Mouse (Mus musculus) urinary bladder, postnatal 0 days (tissue): ENCODE results near the gene Usp5. TPM values are rescaled to one million over a fixed set of nuclear protein-coding genes. Genes with fewer than 3 reads are reported as not detected.

Source experiments
- polyA plus RNA-seq: library from polyadenylated mRNA; unstranded; fragments of >200 nt; fragmentation: Nextera tagmentation; extraction: Ambion mirVana; gene quantifications from 2 replicates; pipeline ENCODE4 v1.2.1, GENCODE M21; 2015

Usp5 gene
- polyA plus RNA-seq: 71.7 and 72.1 TPM in 2 replicates

DNA sequence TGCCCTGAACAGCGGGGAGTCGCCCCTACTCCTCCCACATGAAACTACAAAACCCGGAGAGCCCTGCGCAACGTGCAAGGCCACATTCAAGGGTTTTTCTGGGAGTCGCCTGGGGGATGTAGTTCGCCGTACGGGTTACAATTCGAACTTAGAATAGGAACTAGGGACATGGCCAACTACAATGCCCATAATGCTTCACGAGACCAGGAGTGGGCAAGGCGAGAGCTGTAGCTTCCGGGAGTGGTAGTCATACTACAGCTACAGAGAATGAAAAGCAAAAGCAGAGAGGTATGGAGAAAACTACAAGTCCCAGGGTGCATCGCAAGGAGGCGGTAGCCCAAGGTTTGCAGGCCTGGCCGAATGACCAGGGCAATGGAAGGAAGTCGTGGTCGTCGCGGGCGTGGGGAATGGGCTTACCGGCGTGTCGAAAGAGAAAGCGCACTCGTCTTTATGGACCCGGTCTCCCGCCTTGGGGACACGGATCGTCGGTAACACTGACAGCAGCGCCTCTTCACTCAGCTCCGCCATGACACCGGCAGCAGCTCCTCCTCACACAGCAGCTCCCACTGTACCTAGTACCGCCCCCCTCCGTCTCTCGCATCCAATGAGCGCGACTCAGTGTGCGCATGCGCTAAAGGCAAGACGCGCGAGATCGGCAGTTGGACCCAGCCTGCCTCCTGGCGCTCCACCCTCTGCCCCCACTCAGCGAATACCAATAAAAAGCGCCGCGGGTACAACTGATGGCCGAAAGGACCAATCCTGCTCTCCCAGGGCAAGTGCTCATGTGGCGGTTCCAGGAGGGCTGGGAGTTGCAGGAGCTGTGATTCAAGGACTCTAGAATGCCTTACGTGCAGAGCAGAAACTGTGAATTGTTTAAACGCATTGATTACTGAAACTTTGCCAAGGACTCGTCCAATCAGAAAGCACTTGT is at the start of gene Usp5, which contains the start of gene Cdca3:
Gene Usp5 (minus strand): TSS at position 617 of the 931 bp plus-strand sequence.
Gene Cdca3 (plus strand): TSS at position 680 of the 931 bp plus-strand sequence.

DNA sequence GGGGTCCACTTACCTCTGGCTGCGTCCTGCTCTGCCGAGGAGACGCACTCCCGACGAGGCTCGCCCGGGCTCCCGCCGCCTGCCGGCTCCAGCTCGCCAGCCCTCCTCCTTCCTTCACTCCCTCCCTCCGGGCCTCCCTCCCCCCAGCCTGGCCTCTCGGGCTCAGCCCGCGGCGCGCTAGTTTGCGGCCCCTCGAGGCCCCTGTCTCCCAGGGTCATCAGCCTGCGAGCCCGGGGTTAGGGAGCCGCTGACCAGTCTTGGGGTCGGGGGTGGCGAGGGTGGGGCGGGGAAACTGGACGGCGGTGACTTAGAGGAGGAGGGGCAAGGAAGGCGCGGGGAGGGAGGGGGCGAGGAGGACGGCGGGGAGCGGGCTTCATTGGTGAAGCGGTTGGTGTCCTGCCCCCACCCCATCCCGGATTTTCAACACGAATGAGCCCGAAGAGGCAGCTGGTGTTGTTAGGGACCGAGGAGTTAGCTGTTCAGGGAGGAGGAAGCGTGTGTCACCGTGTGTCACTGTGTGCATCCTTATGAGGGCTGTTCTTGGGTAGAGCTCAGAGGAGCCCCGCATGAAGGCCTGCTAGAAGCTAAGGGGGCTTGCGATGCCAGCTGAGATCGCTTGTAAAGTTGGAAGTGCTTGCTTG is 34.5 kb upstream of the Usp5 start, which contains the start of gene Gpr162:
Gene Gpr162 (minus strand): TSS at position 326 of the 641 bp plus-strand sequence.

DNA sequence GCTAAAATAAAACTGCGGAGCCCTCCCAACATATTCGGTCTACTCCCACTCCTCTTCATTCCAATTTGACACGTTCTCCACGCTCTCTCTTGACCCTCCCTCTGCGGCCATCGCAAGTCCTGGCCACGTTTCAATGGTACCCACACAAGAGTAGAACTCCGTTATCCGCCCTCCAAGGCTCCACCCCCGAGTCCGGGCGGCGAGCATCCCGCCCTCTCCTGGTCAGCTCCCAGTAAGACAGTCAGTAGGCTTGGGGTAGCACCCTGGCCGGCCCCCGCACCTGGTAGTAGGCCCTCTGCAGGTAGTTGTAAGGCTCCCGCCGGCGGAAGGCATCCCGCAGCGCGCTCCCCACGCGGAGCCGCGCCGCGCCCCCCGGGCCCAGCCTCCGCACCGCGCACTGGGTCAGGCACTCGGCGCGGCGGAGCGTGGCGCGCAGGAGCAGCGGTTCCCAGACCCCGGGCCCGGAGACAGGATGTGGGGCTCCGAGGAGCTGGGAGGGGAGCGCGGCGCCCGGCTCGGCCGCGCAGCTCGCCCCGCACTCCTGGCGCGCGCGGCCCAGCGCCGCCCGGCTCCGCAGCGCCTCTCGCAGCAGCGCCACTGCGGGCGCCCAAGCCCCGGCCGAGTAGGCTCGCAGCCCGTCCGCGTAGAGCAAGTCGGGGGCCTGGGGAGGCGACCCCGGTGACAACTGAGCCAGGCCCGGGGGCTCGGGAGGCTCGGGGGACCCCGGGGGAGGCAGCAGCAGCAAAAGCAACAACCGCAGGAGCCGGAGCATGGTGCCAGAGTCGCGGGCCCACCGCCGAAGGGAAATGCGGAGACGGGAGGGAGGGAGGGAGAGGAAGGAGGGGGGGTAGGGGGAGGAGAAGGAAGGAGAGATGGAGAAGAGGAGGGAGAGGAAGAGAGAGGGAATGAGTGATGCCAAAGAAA is 27.9 kb upstream of the Usp5 start, which contains the start of gene P3h3:
Gene P3h3 (minus strand): TSS at position 837 of the 924 bp plus-strand sequence.

DNA sequence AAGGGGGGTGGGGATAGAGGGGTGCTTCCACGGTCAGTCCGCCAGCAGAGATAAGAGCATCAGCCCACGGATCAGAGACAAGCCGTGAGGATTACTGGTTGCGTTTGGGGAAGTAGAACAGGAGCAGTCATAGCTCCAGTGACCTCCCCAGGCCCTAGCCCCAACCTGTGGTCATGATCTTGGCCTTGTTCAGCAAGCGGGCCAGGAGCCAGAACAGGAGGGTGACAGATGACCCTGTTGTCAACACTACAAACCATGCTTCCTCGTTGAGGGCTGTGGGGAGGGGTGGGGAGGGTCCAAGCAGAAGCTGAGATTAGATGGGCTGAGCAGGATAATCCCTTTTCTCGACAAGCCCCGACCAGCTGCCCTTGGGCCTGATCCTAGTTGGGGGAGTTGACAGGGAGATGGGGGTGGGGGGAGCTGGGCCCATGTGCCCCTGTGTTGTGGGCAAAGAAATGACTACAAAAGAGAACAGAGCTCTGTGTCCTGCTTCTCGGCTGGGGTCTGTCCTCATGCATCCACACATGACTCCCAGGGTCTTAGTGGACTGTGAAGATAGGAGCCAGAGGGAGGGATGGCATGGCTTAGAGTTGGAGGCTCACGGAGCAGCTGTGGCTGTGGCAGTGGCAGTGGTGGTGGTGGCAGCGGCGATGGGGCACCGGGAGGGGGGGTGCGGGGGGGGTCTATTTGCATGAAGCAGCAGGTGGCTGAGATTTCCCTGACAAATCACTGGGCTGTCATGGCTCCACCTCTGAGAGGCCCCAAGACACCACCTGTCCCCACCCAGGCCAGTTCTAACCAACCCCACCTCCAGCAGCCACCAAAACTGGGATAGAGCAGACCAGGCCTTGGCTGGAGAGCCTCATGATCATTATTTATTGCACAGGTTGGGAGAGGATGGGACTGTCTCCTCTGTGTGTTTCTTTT is 11.2 kb upstream of the Usp5 start, which contains the start of gene Gnb3:
Gene Gnb3 (minus strand): TSS at position 35 of the 927 bp plus-strand sequence.

DNA sequence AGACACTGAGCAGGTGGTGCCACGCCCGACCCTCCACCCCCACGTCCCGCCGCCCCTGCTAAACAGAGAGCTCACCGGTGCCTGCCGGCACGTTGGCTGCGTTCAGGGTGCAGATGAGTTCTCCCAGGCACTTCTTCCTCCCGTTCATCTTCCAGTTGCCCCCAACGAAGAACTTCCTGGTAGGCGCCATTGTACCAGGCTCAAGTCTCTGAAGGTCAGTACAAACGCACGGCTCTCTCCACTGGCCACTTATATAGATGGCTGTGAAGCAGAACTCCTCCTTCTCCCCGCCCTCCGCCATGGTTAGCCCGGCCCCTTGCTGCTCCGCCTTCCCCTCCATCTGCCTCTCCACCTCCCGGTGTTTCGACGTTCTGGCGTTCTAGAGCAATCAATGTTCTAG is 15.4 kb downstream of the Usp5 start, which contains the start of gene Tpi1:
Gene Tpi1 (minus strand): TSS at position 364 of the 400 bp plus-strand sequence.

DNA sequence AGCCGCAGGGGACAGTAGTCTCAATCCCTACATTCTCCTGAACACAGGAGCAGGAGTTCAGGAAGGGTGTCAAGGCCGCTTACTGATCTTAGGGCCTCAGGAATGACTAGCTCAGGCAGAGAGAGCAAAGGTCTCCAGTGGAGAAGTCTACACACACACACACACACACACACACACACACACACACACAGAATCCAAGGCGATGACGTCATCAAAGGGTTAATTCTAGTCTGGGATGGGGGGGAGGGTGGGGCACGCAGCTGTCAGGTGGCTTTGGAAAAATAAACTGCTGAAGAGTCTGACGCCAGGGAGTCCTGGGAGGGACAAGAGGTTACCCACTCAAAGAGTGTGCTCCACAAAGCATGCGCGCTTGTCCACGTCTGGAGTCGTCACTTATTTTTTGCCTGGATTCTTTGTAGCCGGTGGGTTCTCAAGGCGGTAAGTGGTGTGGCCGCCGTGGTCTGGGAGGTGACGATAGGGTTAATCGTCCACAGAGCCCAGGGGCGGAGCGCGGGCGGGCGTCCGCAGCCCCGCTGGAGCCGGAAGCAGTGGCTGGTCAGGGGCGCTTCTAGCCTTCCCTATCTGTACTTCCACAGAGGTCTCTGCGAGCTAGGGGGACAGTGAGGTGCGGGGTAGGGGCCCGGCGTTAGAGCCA is 20.8 kb downstream of the Usp5 start, which contains the start of gene Spsb2:
Gene Spsb2 (plus strand): TSS at position 304 of the 655 bp plus-strand sequence.

DNA sequence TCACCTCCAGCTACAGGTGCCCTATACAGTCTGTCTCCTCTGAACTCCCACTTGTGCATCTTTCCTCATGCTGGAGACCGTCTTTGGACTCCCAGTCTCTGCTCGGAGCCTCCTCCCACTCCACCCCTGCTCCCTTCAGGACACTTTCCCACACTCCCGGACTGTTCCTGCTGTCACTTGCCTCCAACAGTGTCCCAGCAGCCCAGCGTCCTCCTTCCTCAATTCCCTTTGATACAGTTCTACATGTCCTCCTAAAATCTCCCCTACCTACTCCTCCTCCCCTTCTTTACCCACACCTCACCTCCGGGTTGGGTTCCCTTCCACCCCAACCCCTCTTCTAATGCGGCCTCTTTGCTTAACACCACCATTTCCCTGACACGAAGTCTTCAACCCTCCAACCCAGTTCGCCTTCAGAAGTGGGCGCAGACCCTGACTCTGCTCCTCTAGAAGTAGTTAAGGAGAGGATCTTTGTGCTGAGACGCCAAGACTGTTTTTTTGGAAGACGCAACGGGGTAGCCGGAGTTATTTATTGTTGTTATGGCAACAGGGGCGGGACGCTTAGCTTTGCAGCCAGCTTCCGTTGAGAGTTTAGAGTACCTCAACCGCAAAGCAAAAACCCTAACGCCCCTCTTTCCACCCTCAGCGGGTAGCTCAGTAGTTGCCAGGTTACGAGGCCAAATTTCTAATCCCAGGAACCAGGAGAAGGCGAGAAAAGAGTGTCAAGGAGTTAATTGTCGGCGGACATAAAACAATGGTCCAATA is 49.9 kb downstream of the Usp5 start, which contains the start of gene Lrrc23:
Gene Lrrc23 (minus strand): TSS at position 506 of the 762 bp plus-strand sequence.

DNA sequence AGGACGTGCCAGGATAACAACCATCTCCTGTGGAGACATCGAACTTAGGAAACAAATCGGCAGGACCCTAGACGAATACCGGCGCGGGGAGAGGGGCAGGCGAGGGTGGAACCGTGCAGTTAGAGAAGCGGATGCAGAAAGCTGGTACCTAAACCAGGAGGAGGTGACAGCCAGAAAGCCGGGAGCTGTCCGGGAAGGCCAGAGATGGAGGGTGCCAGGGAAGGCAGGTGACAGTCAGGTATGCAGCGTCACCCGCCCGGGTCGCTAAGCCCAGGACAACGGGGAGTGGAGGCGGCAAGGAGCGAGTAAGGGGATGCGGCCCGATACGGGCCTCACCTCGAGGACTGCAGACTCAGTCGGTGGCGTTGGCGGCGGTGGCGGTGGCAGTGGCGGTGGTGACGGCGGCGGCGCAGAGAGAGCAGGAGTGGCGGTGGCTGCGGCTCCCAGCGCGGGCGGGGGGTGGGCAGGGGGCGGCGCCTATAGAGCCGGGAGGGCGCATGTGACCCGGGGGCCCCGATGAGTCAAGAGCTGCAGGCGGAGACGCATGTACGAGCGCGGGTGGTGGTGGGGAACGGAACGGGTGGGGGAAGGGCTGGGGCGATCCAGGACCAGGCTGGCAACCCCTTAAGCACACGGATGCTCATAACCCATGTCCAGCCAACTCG is 60.1 kb downstream of the Usp5 start, which contains the start of gene Eno2:
Gene Eno2 (minus strand): TSS at position 573 of the 665 bp plus-strand sequence.

Other genes with a start within 250 kb of the Usp5 start
- gene C1s2, start 193.4 kb downstream of the Usp5 start, polyA plus RNA-seq: 0.05 and 0.10 TPM in 2 replicates
- gene Lpcat3, start 166.5 kb downstream of the Usp5 start, polyA plus RNA-seq: 49.1 and 51.0 TPM in 2 replicates
- 86.6 and 92.7 TPM in 2 replicates for gene Emg1, start 117.3 kb downstream of the Usp5 start, polyA plus RNA-seq
- 203 and 205 TPM in 2 replicates for gene Phb2, start 117.1 kb downstream of the Usp5 start, polyA plus RNA-seq
- 9.8 and 19.0 TPM in 2 replicates for gene Ptpn6, start 90.8 kb downstream of the Usp5 start, polyA plus RNA-seq
- gene Grcc10, start 88.1 kb downstream of the Usp5 start, polyA plus RNA-seq: 349 and 354 TPM in 2 replicates
- not detected in 2 replicates for gene Gm45234, start 73.5 kb downstream of the Usp5 start, polyA plus RNA-seq
- gene Atn1, start 73.0 kb downstream of the Usp5 start, polyA plus RNA-seq: 8.4 and 9.3 TPM in 2 replicates
- gene Eno2, start 59.8 kb downstream of the Usp5 start, polyA plus RNA-seq: 5.9 and 6.2 TPM in 2 replicates
- 0.23 TPM in 1 of 2 replicates, not detected in the other for gene Lrrc23, start 49.8 kb downstream of the Usp5 start, polyA plus RNA-seq
- 11.7 and 16.0 TPM in 2 replicates for gene Spsb2, start 20.8 kb downstream of the Usp5 start, polyA plus RNA-seq
- gene Tpi1, start 15.2 kb downstream of the Usp5 start, polyA plus RNA-seq: 393 and 456 TPM in 2 replicates
- 32.7 and 43.3 TPM in 2 replicates for gene Cdca3, start 63 bp upstream of the Usp5 start, polyA plus RNA-seq
- 0.20 TPM in 1 of 2 replicates, not detected in the other for gene Gnb3, start 10.8 kb upstream of the Usp5 start, polyA plus RNA-seq
- gene P3h3, start 28.3 kb upstream of the Usp5 start, polyA plus RNA-seq: 16.1 and 16.6 TPM in 2 replicates
- 0.66 and 0.69 TPM in 2 replicates for gene Gpr162, start 34.5 kb upstream of the Usp5 start, polyA plus RNA-seq
- 0.10 and 0.42 TPM in 2 replicates for gene Cd4, start 58.7 kb upstream of the Usp5 start, polyA plus RNA-seq
- gene Lag3, start 82.2 kb upstream of the Usp5 start, polyA plus RNA-seq: 0.55 and 0.60 TPM in 2 replicates
- 340 and 360 TPM in 2 replicates for gene Ptms, start 90.6 kb upstream of the Usp5 start, polyA plus RNA-seq
- gene Mlf2, start 101.9 kb upstream of the Usp5 start, polyA plus RNA-seq: 285 and 313 TPM in 2 replicates
- gene Cops7a, start 136.1 kb upstream of the Usp5 start, polyA plus RNA-seq: 106 and 122 TPM in 2 replicates
- gene Pianp, start 167.2 kb upstream of the Usp5 start, polyA plus RNA-seq: 7.8 and 10.2 TPM in 2 replicates
- gene Zfp384, start 179.7 kb upstream of the Usp5 start, polyA plus RNA-seq: 6.0 and 6.6 TPM in 2 replicates
- gene Ing4, start 210.3 kb upstream of the Usp5 start, polyA plus RNA-seq: 59.9 and 71.5 TPM in 2 replicates
- gene Acrbp, start 220.2 kb upstream of the Usp5 start, polyA plus RNA-seq: 2.3 and 3.2 TPM in 2 replicates
- 2.4 and 3.2 TPM in 2 replicates for gene Lpar5, start 238.4 kb upstream of the Usp5 start, polyA plus RNA-seq